Mouse (Mus musculus) midbrain, embryonic 11.5 days (tissue): ENCODE data around the gene Alg14. TPM values are rescaled to one million over a fixed set of nuclear protein-coding genes. Genes with fewer than 3 reads are reported as not detected.

Experiments
- polyA plus RNA-seq: library from polyadenylated mRNA; unstranded; fragments of >200 nt; fragmentation: Nextera tagmentation; extraction: Ambion mirVana; gene quantifications from 2 replicates; pipeline ENCODE4 v1.2.1, GENCODE M21; 2014

Gene Alg14
- polyA plus RNA-seq, 1 experiment from 2014 or later = 38.0 TPM

Other genes with a start within 250 kb of the Alg14 start
- gene Rwdd3, start 120.1 kb upstream of the Alg14 start, polyA plus RNA-seq = 3.9 and 4.2 TPM in 2 replicates
- gene Tmem56, start 8.7 kb upstream of the Alg14 start, polyA plus RNA-seq = 1.2 and 1.5 TPM in 2 replicates
- 1,158 and 1,201 TPM in 2 replicates for gene Cnn3, start 134.7 kb downstream of the Alg14 start, polyA plus RNA-seq
- gene Slc44a3, start 240.6 kb downstream of the Alg14 start, polyA plus RNA-seq = 0.34 and 0.38 TPM in 2 replicates